Mouse (Mus musculus) Patski (cell line): ENCODE measurements around the gene Vmn1r217. TPM values are rescaled to one million over a fixed set of nuclear protein-coding genes. Genes with fewer than 3 reads are reported as not detected.
"Not testable (repeated sequence)": the region's sequence is repeated elsewhere in the genome, so short reads cannot be mapped to it uniquely, and the experiment has no call there.

Experiments used
- ATAC-seq: fragments of 100-300 bp; one replicate; pipeline ENCODE4 v1.8.0; 2021
- CTCF ChIA-PET: fragments of 350-600 bp; sonication (Branson Sonifier 250); formaldehyde crosslinking; loops from one replicate; lab custom pipeline; 2022; ENCODE audit warnings: inconsistent platforms; lab: Charles Lee
- POLR2A ChIA-PET: fragments of 350-600 bp; sonication (Branson Sonifier 250); formaldehyde crosslinking; loops from one replicate; lab custom pipeline; 2022; ENCODE audit warnings: antibody characterized with exemption, inconsistent platforms; lab: Charles Lee
- DNase-seq: peaks from one replicate; pipeline ENCODE4 v3.0.0-alpha.2; 2011; ENCODE audit warnings: low read depth, low spot score
- H3K27me3 ChIP-seq: fragments of 371-371 bp; one replicate; pipeline ENCODE4 v1.5.1; 2021
- CTCF ChIP-seq: fragments of 100-300 bp; IDR thresholded peaks from one replicate; pipeline ENCODE4 v1.5.1; 2021
- in situ Hi-C: fragments of 300-500 bp; cut with MboI; formaldehyde crosslinking; loops from 3 replicates; pipeline ENCODE4 v1.11.1; 2018; ENCODE audit warnings: low pct_unique_long_range_greater_than_20kb, mixed read lengths
- polyA plus RNA-seq: library from polyadenylated mRNA; unstranded; gene quantifications from one replicate; pipeline ENCODE4 v1.2.3, GENCODE M21; 2021

Vmn1r217 gene
- polyA plus RNA-seq: not detected

DNA sequence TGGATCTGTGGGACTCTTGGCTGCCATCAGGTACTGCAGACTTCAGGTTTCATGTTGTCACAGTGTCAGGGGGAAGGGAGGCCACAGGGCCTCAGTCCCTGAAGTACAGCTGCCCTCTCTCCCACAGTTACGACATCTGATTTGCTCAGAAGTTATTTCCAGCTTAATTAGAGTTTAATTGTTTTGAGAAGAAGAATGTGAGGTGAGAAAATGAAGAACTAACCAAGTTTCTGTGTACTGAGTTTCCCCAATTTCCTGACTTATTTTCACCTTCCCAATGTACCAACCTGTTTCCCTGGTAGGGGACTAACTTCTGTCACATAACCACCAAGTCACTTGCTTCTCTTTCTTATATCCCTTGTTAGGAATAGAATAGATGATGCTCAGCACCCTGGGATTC lies at the start of gene Vmn1r217:
Gene Vmn1r217 (minus strand): TSS at position 101 of the 400 bp plus-strand sequence.
- POLR2A ChIA-PET, H3K27me3 ChIP-seq, in situ Hi-C loops, DNase-seq, CTCF ChIA-PET, ATAC-seq: not testable (repeated sequence)

- in situ Hi-C loops, CTCF ChIA-PET, DNase-seq, ATAC-seq, H3K27me3 ChIP-seq, POLR2A ChIA-PET: not testable (repeated sequence)
Observed at GRCm38 (mm10) chr13:23166471-23166870, 48.4 kb upstream of the Vmn1r217 start.

DNA sequence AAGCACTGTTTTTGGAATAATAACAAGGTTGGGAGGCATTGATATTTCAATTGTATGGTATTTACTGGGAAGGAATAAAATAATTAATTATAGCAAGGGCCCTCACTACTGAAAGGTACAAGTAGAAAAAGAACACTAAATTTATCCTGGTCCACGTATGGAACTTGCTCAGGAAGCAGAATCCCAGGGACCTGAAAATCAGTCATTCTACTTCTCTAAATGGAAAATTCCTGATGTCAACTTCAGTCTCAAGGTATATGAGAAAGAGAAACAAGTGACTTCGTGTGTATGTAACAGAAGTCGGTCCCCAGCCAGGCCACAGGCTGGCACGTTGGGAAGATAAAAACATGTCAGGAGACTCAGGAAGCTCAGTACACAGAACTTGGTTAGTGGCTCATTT lies 41.0 kb upstream of the Vmn1r217 start, which contains the start of gene Vmn1r219:
Gene Vmn1r219 (plus strand): TSS at position 301 of the 400 bp plus-strand sequence.
- CTCF ChIA-PET: no interaction called here
- no peaks in the 10 kb centered on the region for H3K27me3 ChIP-seq
- in situ Hi-C loops: no loop called here
- POLR2A ChIA-PET: no interaction called here
- ATAC-seq (no peak), DNase-seq (no peak)
- TF ChIP-seq CTCF: no peak

DNA sequence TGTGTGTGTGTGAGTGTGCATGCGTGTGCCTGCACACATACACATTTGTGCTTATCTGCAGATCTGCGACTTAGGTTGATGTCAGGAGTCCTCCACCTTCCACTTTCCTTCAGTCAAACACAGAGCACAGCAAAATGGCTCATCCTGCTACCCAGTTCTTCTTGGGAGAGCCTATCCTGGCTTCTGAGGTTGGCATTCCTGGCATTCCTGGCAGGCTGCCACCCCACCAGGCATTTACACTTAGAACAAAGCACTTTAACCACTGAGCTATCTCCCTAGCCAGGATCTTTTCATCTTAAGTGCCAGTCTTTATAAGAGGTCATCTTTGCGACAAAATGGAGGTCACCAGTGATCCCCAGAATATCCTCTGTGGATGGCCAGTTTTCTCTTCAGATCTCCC lies 39.8 kb upstream of the Vmn1r217 start:
- no peaks in the 10 kb centered on the region for H3K27me3 ChIP-seq
- TF ChIP-seq CTCF: no peak
- in situ Hi-C loops: no loop called here
- ChIA-PET POLR2A (no interaction called here), CTCF (no interaction called here)
- DNase-seq (peak; percentile 19), ATAC-seq (peak; percentile 74)

- in situ Hi-C loops: no loop called here
- ATAC-seq: no peak
- DNase-seq: no peak
- CTCF ChIA-PET: no interaction called here
- no peaks in the 10 kb centered on the region for H3K27me3 ChIP-seq
- TF ChIP-seq CTCF: no peak
- POLR2A ChIA-PET: no interaction called here
Observed at GRCm38 (mm10) chr13:23138880-23139279, 20.9 kb upstream of the Vmn1r217 start.

DNA sequence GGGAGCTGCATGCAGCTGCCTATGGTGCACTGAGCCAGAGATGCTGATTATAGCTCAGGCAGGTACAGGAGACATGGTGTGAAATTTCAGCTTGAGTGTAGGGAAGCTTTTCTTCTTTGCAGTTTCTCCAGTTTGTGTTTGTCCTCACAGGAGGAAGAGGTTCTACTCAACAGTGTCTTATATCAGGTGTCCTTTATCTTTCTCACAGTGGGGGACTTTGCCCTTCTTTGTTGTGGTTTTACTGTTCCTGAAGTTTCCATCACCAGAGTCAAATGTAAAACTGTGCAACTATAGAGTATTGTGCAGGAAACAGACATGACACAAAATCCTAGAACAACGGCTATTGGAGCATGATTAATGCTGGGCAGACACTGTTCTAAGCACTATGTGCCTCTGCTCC lies 15.5 kb upstream of the Vmn1r217 start:
- TF ChIP-seq CTCF: no peak
- DNase-seq: no peak
- ATAC-seq: no peak
- in situ Hi-C loops: no loop called here
- ChIA-PET POLR2A (no interaction called here), CTCF (interaction anchor here (0.7 kb wide), 1 partner anchor 13 kb away, joined by 3 read pairs; no protein-coding TSS in a partner anchor)
- H3K27me3 ChIP-seq: no peaks in the 10 kb centered on the region

- POLR2A ChIA-PET: no interaction called here
- in situ Hi-C loops: no loop called here
- CTCF ChIA-PET: interaction anchor here (0.7 kb wide), 1 partner anchor 12 kb away, joined by 3 read pairs; no protein-coding TSS in a partner anchor
- no peak for ATAC-seq
- no peak for TF ChIP-seq CTCF
- DNase-seq: no peak
- H3K27me3 ChIP-seq: no peaks in the 10 kb centered on the region
Observed at GRCm38 (mm10) chr13:23133099-23133498, 15.1 kb upstream of the Vmn1r217 start, which contains the start of gene Vmn1r218. Vmn1r218 (plus strand) TSS chr13:23133155.

DNA sequence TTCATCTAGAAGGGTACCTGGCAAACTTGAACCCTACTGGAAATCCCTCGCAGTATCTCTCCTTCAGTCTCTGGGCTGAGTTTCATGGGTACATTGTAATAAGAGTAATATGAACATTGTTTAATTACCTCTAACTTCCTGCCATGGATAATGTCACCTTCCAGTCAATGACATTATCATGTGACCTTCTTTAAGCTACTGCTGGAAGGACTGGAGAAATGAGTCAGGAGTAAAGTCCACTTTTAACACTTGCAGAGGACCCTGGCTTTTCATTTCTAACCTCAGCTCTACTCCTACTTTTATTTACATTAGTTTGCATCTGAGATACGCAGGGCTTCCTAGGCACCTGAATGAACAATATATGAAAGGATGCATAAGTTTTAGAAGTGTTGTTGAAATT lies 2.6 kb upstream of the Vmn1r217 start:
- ATAC-seq (no peak), DNase-seq (no peak)
- no peak for TF ChIP-seq CTCF
- POLR2A ChIA-PET: no interaction called here
- no peaks in the 10 kb centered on the region for H3K27me3 ChIP-seq
- in situ Hi-C loops: no loop called here
- CTCF ChIA-PET: interaction anchor here (1.2 kb wide), 1 partner anchor 13 kb away, joined by 3 read pairs; the partner anchor contains the start of gene Vmn1r218

- in situ Hi-C loops: no loop called here
- no peak for DNase-seq
- no peak for ATAC-seq
- no peaks in the 10 kb centered on the region for H3K27me3 ChIP-seq
- TF ChIP-seq CTCF: no peak
- ChIA-PET CTCF (no interaction called here), POLR2A (no interaction called here)
Observed at GRCm38 (mm10) chr13:23094386-23094785, 23.6 kb downstream of the Vmn1r217 start.

DNA sequence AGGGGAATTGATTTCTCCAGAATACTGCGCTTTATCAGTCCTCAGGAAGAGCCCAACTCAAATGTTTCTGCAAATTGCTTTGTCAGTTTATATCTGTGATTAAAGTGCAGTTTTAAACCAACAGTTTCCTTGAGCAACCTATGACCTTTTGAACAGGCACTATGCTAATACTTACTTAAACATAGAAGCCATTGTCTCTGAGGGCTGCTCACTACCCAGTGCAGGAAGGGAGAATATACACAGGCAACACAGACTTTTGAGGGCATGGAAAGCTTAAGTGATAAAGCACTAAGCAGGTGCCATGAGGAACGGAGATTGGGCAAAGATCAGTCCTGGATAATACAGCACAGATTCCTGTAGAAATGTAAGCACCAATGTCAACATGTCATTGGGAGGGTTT lies 48.7 kb downstream of the Vmn1r217 start:
- POLR2A ChIA-PET: no interaction called here
- in situ Hi-C loops: no loop called here
- ATAC-seq (no peak), DNase-seq (no peak)
- CTCF ChIA-PET: no interaction called here
- no peak for TF ChIP-seq CTCF
- H3K27me3 ChIP-seq: no peaks in the 10 kb centered on the region

DNA sequence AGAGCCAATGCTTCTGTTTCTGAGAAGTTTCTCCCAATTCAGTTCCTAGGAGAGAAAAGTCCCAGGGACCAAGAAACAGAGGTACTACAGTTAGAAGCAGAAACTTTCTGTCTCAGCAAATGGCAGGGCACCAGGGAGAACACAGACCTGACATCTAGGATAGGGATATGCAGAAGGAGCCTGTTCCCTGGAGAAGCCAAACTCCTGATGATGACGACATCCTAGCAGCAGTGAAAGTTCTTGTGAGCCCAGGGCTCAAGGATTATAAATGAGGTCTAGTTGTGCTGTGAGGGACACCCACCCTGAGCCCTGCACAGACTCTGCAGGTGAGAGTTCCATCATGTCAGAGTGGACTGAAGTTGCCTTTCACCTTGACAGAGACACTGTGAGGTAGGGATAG lies 50.3 kb downstream of the Vmn1r217 start, which contains the start of gene Vmn1r215:
Gene Vmn1r215 (plus strand): TSS at position 301 of the 400 bp plus-strand sequence.
- POLR2A ChIA-PET: no interaction called here
- CTCF ChIA-PET: no interaction called here
- no peak for TF ChIP-seq CTCF
- in situ Hi-C loops: no loop called here
- no peak for DNase-seq
- no peaks in the 10 kb centered on the region for H3K27me3 ChIP-seq
- no peak for ATAC-seq

DNA sequence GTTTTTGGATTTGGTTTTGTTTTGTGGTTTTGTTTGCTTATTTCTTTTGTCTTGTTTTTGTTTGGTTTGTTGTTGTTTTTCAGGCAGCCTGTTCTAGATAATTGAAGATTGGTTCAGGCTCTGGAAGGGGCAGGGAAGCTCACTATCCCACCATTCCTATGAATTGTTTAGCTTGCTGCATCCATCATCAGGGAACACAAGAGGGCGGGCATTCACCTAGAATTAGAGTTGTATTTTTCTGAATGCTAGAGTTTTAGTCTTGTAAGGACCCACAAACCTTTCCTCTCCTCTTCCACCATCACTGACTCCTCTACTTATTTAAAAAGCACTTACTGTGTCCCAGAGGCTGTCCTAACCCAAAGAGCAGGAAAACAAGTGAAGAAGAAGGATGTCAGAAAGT lies 60.2 kb downstream of the Vmn1r217 start:
- ATAC-seq (no peak), DNase-seq (no peak)
- H3K27me3 ChIP-seq: peaks cover 16% of the 10 kb centered on the region
- POLR2A ChIA-PET: no interaction called here
- TF ChIP-seq CTCF: peak; percentile 44
- CTCF ChIA-PET: no interaction called here
- in situ Hi-C loops: loop anchor here (10.0 kb wide), 1 partner anchor 347 kb away; no protein-coding TSS in a partner anchor

Other genes starting within 250 kb of the Vmn1r217 start
- gene Vmn1r212, start 234.0 kb downstream of the Vmn1r217 start, polyA plus RNA-seq: not detected
- not detected for gene Vmn1r213, start 110.6 kb downstream of the Vmn1r217 start, polyA plus RNA-seq
- not detected for gene Vmn1r214, start 87.8 kb downstream of the Vmn1r217 start, polyA plus RNA-seq
- gene Vmn1r215, start 50.2 kb downstream of the Vmn1r217 start, polyA plus RNA-seq: not detected
- gene Vmn1r218, start 14.9 kb upstream of the Vmn1r217 start, polyA plus RNA-seq: not detected
- not detected for gene Vmn1r219, start 41.1 kb upstream of the Vmn1r217 start, polyA plus RNA-seq
- gene Vmn1r220, start 69.7 kb upstream of the Vmn1r217 start, polyA plus RNA-seq: 0.03 TPM
- not detected for gene Vmn1r221, start 95.9 kb upstream of the Vmn1r217 start, polyA plus RNA-seq
- not detected for gene Vmn1r222, start 117.7 kb upstream of the Vmn1r217 start, polyA plus RNA-seq
- not detected for gene Vmn1r223, start 128.9 kb upstream of the Vmn1r217 start, polyA plus RNA-seq